Mouse (Mus musculus) right cerebral cortex, adult 18-20 months (tissue): ENCODE measurements at regions not wholly inside any gene's neighbourhood (a gene's known extent, or its start where the extent isn't known, plus 50 kb on each side); places are given as distances from the start of the nearest gene placed in this dataset.

ENCODE experiments used
- DNase-seq: peaks from one replicate; pipeline ENCODE4 v3.0.0; 2022; ENCODE audit warnings: mixed read lengths

DNA sequence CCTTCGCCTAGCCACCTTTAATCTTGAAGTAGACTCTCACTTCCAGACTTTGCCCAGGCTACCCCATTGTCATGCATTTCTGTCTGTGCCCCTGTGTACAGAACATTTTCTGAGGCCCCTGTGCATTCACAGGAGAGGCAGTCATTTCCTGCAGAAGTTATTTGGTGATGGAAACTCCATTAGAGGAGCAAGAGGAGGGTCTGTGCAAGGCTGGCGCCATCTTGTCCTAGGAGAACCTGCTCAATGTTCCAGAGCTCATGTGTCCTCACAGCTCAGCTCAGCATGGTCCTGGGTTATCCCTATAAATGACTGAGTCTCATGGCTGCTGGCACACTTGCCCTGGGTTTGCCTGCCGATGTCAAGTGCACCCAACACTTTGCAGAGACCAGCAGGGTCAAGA, 413.1 kb downstream of the Cdh26 start:
- no peak for DNase-seq

DNA sequence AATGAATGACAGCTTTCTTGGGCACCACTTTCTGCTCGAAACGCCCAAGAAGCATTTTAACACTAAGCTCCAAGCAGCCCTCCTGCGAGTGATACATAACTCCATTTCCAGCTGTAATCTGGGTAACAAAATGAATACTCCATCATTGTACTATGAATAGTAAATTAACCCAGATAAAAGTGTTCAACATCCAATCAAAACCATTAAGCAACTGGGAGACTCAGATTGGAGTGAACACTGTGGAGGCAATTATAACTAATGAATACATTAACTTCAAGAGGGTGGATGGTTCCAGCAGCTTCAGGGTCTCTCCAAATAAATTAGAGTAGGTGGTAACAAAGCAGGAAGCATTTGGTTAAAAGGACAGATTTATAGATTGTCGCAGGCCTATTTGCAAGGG, 414.2 kb downstream of the Cdh26 start:
- DNase-seq: no peak

DNA sequence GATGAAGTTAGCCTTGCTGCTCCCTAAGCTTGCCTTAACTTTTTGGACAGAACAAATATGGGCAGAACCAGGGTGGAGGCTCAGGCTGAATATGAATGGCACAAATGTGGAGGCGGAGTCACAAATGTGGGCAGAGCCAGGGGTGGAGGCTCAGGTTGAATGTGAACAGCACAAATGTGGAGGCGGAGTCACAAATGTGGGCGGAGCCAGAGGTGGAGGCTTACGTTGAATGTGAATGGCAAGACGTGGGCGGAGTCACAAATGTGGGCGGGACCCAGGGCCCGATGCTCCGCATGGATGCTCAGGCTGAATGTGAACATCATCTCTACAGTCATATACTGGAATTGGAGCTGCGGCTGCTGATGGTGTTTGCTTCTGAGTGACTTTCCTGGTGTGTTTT, 420.0 kb downstream of the Cdh26 start:
- no peak for DNase-seq

DNA sequence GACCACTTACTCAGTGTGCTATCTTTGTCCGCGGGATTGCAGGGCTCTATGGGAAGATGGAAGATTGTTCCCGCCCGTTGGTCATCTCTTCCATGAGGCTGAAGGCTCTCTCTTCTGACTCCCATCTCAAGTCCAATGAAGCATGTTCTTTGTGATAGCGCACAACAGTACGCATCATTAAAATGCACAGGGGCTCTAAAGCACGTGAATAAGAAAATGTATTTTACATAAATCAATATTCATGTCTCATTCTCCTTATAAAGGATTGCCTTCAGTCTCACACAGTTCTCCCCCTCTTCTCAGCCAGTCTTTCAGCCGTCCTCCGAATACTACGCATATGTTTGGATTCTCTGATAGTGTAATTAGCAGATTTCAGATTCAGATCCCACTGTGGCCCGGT, 420.4 kb downstream of the Cdh26 start:
- DNase-seq: no peak

DNA sequence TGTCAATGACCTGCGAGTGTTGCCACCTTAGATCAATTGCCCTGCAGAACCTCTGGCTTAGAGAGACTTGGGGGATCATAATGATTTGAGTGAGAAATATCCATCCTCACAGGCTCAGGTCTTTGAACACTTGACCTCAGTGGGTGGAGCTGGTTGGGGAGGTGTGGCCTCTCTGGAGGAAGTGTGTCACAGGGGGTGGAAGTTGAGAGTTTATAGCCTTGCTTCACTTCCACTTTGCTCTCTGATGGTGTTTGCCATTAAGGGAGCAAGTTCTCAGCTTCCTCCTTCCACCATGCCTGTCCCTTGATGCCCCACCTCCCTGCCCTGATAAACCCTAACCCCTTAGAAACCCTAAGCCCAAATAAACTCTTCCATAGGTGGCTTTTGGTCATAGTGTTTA, 423.7 kb downstream of the Cdh26 start:
- no peak for DNase-seq

DNA sequence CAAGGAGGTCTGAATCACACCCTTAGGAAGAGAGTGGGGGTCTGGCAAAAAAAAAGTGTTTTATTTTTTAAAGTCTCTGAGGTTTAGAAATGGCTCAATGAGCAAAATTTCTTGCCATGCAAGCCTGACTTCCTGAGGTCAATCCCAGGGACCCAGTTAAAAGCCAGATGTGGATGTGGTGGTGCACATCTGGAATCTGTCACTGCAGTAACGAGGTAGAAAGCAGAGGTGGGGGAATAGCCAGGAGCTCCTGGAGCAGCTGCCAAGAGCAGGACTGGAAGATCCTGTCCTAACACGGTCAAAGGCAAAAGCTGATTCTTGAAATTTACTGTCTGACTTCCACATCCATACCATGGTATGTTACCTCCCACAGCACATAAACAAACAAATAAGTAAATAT, 424.4 kb downstream of the Cdh26 start:
- DNase-seq: no peak

DNA sequence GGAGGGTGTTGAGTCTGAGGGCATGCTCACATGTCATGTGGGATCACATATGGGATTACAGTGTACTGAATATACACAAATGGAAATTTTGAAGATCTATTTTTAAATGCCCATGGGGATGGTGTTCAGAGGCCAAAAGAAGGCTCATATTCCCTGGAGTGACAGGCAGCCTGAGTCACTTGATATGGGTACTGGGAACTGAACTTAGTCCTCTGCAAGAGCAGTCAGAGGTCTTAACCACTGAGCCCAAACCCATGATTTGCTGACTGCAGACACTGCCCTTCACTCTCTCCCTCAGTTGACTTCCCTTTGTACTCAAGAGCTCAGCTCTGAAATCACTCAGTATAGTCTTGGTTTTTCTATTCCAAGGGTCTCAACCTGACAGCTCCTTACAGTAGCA, 432.3 kb downstream of the Cdh26 start:
- no peak for DNase-seq

DNA sequence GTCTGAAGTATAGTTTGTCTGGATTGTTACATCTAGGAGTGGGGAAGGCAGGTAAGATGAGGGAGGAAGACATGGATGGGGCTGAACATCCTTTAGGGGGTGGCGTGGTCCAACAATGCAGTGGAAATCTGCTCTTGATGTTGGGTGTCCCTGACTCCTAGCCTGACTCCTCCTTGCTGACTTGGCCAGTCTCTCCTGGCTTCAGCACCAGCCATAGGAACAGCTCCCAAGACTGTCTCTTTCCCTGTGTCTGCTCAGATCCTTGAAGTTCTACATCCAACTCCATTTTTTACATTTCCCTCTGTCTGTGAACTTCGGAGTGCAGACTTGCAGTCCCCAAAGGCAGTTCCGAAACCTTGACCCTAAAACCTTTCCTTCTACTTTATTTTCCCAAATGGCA, 436.8 kb downstream of the Cdh26 start:
- DNase-seq: no peak

DNA sequence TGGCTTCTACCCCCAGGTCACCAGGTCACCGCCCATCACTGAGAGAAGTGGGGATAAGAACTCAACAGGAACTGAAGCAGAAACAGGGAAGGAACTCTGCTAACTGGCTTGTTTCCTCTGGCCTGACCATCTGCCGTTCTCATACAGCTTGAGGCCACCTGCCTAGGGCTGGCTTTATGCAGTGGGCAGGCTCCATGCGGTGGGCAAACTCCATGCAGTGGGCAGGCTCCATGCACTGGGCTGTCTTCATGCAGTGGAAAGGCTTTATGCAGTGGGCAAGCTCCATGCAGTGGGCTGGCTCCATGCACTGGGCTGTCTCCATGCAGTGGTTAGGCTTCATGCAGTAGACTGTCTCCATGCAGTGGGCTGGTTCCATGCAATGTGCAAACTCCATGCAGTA, 438.8 kb downstream of the Cdh26 start:
- DNase-seq: no peak

DNA sequence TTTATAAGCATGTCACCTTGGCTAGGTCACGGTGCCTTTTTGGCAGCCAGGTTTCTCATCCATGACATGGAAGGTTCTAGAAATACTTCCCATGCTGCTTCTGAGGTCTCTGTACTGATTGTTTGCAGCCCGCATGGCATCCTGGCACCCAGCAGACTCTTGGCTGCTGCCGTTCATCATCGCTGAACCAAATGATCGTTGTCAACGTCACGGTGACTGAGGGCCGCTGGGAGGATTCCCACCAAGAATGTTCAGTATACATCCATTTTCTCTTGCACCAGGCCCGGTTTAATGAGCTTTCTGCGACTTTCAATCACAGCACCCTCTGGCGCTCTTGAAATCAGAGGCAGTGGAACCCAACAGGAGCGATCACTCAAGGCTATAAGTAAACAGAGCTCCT, 448.1 kb downstream of the Cdh26 start:
- DNase-seq: no peak

DNA sequence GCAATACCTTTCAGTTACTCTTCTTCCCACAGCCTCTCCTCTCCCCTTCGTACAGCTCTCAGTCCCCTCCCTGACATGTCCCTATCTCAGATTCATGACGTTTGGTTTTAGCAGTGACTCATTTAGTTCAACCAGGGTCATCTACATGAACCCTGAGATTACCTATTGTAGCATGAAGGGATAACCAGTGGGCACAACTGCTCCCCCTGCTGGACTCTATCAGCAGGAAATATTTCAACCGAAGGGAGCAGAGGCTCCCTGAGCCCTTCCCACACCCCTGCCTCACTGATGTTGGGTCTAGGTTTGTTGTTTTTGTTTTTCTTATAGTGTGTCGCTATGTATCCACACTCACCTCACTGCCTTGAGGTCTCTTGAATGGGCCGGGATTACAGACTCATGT, 455.4 kb downstream of the Cdh26 start:
- peak; percentile 18 for DNase-seq

DNA sequence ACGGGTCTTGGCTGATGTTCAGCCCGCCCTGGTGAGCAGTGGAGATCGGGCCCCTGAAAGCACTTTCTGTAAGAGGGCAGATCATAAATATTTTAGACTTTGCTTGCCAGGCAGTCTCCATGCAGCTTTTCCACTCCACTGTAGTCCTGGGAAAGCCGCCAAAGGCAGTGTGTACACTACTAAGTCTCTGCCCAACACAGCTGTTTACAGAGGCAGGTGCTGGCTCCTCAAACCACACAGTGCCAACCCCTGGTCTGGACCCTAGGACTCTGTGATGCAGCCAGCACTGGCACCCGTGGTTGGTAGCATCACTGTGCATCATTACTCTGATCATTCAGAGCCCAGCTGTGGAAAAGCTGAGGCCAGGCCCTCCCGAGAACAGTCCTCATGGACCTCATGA, 458.4 kb downstream of the Cdh26 start:
- no peak for DNase-seq

DNA sequence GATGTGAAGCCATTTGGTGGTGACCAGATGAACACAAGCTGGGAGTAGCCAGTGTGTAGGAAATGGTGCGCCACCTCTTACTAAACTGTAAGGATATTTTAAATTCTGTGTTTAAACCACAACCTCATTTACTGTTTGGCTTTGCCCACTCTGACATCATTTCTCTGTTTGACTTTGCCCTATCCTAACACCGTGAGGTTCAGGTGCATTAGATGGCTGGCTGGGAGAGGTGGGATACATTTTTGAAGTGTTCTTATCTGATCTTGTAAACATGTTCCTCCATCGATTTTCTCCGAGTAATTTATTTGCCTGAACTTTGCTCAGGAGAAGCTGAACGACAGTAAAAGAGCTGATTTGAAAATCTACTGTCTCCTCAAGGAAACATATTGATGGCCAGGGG, 472.1 kb downstream of the Cdh26 start:
- no peak for DNase-seq

DNA sequence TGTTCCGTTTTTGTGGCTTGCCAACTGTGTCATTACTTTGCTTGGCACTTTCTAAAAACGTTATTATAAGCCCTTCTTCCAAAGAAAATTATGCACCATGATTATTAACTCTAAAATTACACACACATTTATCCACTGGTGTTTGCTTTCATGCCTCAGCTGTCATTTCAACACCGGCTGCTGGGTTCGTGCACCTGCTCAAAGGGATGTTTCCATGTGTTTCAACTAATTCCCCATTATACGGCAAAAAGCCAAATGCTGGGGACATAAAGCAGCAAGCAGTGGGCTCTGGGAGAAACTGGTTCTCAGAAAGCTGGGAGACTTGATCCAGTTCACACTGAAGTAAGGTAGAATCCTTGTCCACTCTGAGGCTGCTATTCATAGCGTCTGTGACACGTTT, 479.0 kb downstream of the Cdh26 start:
- DNase-seq: no peak

DNA sequence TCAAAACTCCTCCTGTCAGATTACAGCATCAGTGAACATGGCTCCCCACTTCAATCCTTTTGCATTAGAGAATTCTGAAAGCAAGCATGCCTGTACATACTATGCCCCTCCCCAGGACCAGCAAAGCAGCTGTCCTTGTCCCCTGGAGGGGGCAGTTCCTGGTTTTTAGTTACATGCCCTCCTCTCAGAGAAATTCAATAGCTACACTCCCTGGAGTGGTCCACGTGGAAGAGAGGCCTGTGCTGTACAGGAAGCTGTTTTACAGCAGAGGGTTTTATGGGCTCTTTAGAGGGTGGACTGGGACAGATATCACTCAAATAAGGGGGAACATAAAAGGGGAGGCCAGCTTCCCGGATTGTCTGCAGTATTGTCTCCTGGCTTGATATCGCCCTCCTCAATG, 481.3 kb downstream of the Cdh26 start:
- no peak for DNase-seq

DNA sequence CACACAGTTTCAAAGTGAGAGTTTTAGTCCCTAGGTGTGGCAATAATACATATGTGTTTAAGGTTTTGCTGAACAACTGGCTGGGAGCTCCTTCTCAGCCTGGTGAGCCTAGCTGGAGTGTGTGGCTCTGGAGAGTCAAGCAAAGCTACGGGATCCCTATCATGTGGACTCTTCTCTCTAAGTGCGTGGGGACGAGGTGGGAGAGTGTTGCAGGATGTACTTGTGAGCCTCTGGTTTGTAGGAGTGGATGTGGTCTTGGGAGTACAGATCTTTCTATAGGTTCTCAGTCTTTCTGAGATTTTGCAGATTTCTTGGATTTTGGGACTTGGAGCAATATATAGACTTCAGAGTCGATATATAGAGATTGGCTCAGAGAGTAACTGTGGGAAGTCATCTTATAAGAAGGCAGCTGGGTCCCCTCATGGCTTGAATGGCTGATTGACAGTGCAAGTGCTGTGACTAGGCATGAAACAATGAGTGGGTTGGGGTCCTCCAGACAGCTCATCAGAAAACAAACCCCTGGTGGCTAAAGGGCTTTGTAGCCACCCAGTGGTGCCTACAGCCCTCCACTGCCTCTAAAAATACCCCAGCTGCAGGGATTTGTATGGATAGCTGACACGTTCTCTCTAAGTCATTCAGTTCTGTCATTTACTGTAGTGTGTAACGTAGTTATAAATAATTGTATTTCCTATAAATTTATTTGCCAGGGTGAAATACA, 486.1 kb downstream of the Cdh26 start:
- DNase-seq: peak; percentile 5

DNA sequence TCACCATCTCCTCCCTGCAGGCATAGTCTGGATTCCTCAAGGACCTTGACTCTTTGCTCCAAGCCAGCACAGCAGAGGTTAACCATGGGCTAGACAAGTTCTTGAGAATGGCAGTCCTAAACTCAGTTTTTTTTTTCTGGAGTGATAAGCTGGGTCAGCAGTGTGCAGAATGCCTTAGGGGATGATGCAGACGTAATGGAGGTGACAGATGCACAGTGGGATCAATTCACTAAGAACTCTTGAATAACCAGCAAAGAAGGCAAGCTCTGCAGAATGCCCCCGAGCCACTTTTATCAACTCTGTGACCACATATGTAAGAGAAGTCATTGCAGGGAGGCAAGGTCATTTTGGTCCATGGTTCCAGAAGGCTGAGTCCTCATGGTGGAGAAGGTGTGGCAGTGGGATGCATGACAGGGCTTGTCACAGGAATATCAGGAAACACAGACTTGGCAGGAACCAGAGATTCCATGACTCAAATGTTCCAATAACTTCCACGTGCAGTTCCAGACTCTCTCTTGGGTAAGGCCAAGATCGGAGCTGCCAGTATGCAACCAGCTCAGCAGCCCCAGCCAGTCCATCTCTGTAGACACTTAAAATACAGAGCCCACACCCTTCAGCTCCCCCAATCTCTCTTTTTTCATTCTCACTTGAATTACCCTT, 494.3 kb downstream of the Cdh26 start:
- DNase-seq: no peak

DNA sequence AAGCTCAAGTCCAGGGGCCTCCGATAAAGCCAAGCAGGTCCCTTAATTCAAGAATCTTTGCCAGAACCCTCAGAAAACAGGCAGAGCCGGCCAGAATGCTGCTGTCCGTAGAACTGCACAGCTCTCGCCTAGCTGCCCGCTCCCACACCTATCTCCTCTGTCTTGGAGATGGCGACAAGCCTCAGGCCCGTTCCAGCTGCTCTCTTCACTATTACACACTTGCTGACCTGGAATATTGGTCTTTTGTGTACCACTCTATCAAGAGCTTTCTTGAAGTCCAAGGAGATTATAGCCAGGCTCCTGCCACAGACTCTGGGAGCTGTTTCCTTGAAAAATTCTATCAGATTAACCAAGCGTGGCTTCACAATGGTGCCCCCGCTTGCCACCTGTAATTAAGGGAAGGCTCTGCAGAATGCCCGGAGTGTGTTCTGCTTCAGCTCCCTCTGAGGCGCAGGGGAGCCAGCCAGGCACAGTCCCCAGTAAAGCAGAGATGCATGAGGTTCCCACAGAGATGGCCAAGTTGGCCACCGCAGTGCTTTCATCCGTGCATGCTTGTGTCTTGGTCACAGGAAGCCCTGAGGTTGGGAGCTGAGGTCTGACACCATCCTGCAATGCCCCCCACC, 496.8 kb downstream of the Cdh26 start:
- no peak for DNase-seq

DNA sequence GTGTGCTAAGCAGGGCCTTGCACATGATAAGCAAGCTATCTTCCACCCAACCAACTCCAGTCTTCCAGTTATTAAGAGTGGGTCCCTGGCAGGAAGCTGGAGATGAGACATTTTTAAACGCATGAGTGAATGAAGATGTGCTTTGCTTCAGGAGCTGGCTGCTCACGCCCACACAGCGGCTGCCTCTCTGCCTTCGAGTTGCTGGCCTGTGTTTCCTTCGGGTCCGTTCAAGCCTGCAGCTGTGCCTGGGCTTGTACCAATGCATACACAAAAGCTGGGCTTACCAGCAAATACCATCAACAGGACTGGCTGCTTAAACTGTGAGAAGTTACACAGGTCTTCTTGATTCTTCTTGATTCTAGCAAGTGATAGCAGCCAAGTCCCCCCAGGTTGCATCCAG, 498.7 kb downstream of the Cdh26 start:
- DNase-seq: peak; percentile 69

DNA sequence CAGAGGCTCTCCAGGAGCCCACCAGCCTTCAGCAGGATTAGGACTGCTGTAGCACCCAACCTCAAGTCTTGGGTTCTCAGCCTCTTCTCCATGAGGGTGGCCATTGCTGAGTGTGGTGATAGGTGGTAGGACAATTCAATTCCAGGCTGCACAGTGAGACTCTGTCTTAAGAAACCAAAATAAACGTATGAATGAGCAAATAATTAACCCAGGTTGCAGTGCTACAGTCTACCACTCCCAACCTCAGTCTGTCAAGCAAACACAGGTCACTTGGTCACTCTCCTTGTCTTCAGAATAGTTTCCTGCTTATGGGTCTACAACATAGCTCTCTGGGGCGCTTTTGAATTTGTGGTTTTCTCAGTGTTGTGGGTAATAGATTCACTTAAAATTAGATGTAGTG, 499.8 kb downstream of the Cdh26 start:
- DNase-seq: no peak

DNA sequence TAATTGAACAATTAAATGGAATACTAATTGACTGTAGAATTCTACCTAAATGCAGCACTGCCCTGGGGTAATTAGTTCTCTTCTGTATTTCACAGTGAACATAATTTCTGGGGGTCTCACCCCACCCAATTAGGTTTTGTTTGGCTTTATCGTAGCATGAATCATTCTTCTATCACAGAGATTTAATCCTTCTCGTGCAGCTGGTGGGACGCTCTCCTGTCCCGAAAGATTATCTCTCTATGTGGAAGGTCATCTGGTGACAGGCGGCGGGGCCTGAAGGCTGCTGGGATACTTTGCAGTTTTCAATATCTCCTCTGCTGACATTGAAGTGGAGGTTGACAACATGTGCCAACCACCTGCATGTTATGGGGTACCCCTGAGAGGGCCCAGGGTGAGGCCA, 493.8 kb upstream of the Cdh4 start:
- no peak for DNase-seq

DNA sequence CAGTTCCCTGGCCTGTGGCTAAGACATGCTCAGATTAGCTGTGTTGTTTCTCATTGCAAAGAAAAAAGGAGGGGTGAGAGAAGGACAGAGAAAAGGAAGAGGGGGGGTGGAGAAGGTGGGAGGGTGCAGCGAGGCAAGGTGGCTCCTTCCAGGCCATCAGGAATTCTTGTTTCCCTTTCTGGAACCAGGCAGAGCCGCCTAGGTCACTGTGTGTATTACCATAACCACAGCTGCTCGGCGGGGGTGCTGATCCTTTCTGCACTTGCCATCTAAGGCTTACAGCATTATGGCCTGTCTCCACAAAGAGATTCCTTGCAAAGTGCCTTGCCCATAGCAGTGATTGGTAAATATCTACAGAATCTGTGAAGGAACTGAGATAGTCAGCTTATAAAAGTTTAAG, 493.1 kb upstream of the Cdh4 start:
- no peak for DNase-seq

DNA sequence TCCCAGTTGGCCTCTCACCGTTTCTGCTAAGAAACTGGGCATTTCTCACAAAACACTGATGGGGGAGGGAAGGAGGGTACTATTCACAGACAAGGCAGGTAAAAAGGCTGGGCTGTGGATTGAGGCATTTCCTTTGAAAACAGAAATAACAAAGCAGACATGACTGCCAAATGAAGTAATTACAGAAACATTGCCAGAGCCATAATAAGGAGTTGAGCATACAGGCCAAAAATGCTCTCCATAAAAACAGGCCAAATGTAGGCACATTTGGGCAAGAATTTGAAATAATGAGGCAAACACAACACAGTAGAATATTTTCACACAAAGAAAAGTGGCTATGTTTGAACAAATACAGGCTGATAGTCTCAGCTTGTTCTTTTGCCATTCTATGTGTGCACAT, 491.9 kb upstream of the Cdh4 start:
- DNase-seq: no peak

DNA sequence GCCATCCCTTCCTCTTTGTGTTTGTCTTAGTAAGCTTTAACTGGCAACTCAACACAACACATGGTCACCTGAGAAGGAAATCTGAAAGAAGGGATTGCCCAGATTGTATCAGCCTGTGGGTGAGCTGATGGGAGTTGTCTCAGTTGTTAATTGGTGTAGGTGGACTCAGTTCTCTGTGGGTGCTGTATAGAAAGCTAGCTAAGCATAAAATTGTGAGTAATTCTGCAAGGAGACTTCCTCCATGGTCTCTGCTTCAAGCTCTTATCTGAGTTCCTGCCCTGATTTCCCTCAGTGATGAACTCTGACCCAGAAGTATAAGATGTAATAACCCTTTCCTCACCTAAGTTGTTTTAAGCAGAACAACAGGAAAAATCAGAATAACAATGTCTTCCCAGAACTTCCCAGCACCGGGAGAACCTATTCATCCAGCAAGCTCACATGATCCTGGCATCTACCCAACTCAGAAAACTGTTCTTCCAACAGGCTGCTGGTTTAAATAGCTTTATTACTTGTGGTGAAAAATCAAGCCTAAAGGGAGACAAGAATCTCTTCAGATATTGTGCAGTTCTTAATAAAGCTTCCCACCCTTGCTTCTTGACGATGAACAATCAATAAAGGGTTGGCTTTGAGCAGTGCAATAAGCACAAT, 487.7 kb upstream of the Cdh4 start:
- no peak for DNase-seq
